Mouse (Mus musculus): Measurements from ENCODE around the gene Bach1.

GRCm38 (mm10) chr16:87670091-87670820, 28.5 kb upstream of the Bach1 start:
- TF ChIP-seq POLR2A (IDR thresholded peaks at IDR 0.05; ENCODE audit: low read depth, low read length) = no peak
- no peak for TF ChIP-seq CTCF (IDR thresholded peaks at IDR 0.05; ENCODE audit: extremely low read depth, insufficient read length, insufficient replicate concordance, low read depth, low read length)
